Mouse (Mus musculus) hindbrain, postnatal 0 days (tissue): Measurements from ENCODE around the gene Gas2l2. TPM values are rescaled to one million over a fixed set of nuclear protein-coding genes. Genes with fewer than 3 reads are reported as not detected.

Source experiments
- ATAC-seq: fragments of 200-750 bp; cut with Nextera tagmentation; 2 replicates; pipeline ENCODE4 v1.8.0; 2017; ENCODE audit warnings: mild to moderate bottlenecking, moderate TSS enrichment, moderate library complexity
- DNase-seq: peaks from one replicate; pipeline ENCODE4 v3.0.0-alpha.2; 2015; ENCODE audit warnings: low spot score
- H3K27ac ChIP-seq: fragments of 300-500 bp; sonication (generic); 2 replicates; pipeline ENCODE4 v1.5.1; 2014; ENCODE audit warnings: mild to moderate bottlenecking
- H3K27me3 ChIP-seq: fragments of 300-500 bp; sonication (generic); 2 replicates; pipeline ENCODE4 v1.6.1; 2014; ENCODE audit warnings: low read length, mixed read lengths; ENCODE audit not compliant: insufficient read depth
- H3K36me3 ChIP-seq: fragments of 300-500 bp; sonication (generic); 2 replicates; pipeline ENCODE4 v1.6.1; 2014; ENCODE audit warnings: low read length, mixed read lengths; ENCODE audit not compliant: insufficient read depth
- H3K4me1 ChIP-seq: fragments of 300-500 bp; sonication (generic); 2 replicates; pipeline ENCODE4 v1.6.1; 2014; ENCODE audit warnings: antibody characterized with exemption, low read length, mixed read lengths; ENCODE audit not compliant: insufficient read depth
- H3K4me2 ChIP-seq: fragments of 300-500 bp; sonication (generic); 2 replicates; pipeline ENCODE4 v1.6.1; 2014; ENCODE audit warnings: low read depth, mild to moderate bottlenecking, low read length, moderate library complexity, mixed read lengths
- H3K4me3 ChIP-seq: fragments of 300-500 bp; sonication (generic); 2 replicates; pipeline ENCODE4 v1.5.1; 2014; ENCODE audit warnings: low read length
- H3K9ac ChIP-seq: fragments of 300-500 bp; sonication (generic); replicated peaks from 2 replicates; pipeline ENCODE4 v1.6.1; 2014; ENCODE audit warnings: mild to moderate bottlenecking, low read length, moderate library complexity, mixed read lengths
- H3K9me3 ChIP-seq: fragments of 300-500 bp; sonication (generic); 2 replicates; pipeline ENCODE4 v1.6.1; 2016; ENCODE audit warnings: low read length, mixed read lengths
- CTCF ChIP-seq: IDR thresholded peaks from 2 replicates; pipeline ENCODE4 v1.5.1; 2016; ENCODE audit warnings: antibody characterized with exemption, control low read depth, low read depth
- WGBS: fragments of 180-500 bp; shearing (Covaris S2); extraction: QIAGEN DNeasy Blood & Tissue Kit; methylation state at CpG from one replicate; pipeline ENCODE4 v1.1.7; 2014; 5-methylcytosine and 5-hydroxymethylcytosine counted together
- polyA plus RNA-seq: library from polyadenylated mRNA; unstranded; fragments of >200 nt; fragmentation: Nextera tagmentation; extraction: Ambion mirVana; gene quantifications from 2 replicates; pipeline ENCODE4 v1.2.1, GENCODE M21; 2015
- total RNA-seq: library from RNA; depleted of rRNA; stranded (reverse); fragments of >200 nt; gene quantifications from 2 replicates; pipeline ENCODE4 v1.2.3, GENCODE M21; 2014

Gas2l2 gene
- total and polyA plus RNA-seq, 2 experiments from 2014 or later = 0.69 to 1.0 TPM

- H3K4me3 ChIP-seq = no peak overlapping the region
- 77% methylated on average over 7 of the region's 7 CpGs for WGBS
- DNase-seq (no peak), ATAC-seq (no peak)
- no peaks in the 10 kb centered on the region; the same call in 1 of the 2 replicates for H3K27me3 ChIP-seq
- H3K9me3 ChIP-seq = no peaks in the 10 kb centered on the region
- no peak overlapping the region for H3K4me2 ChIP-seq
- H3K4me1 ChIP-seq = no peaks in the 10 kb centered on the region; the same call in 1 of the 2 replicates
- no peak overlapping the region for H3K9ac ChIP-seq
- no peak for TF ChIP-seq CTCF
- H3K36me3 ChIP-seq = no peaks in the 10 kb centered on the region
- H3K27ac ChIP-seq = no peak overlapping the region
Measured at GRCm38 (mm10) chr11:83417708-83418107, 11.5 kb downstream of the Gas2l2 start.

- Histone ChIP-seq H3K9ac (no peak overlapping the region), H3K27me3 (no peaks in the 10 kb centered on the region; the same call in 1 of the 2 replicates), H3K27ac (no peak overlapping the region), H3K4me1 (no peaks in the 10 kb centered on the region; the same call in 1 of the 2 replicates), H3K9me3 (no peaks in the 10 kb centered on the region), H3K4me3 (no peak overlapping the region), H3K4me2 (no peak overlapping the region), H3K36me3 (no peaks in the 10 kb centered on the region)
- ATAC-seq (no peak), DNase-seq (peak; percentile 44)
- WGBS = 19% methylated on average over 5 of the region's 5 CpGs
- no peak for TF ChIP-seq CTCF
Measured at GRCm38 (mm10) chr11:83417080-83417479, 12.2 kb downstream of the Gas2l2 start.

- peak overlapping the region; percentile 81 for H3K4me2 ChIP-seq
- 0 out of 2 replicates have a peak, but pooled peaks cover 7% of the 10 kb centered on the region for H3K4me1 ChIP-seq
- 30% methylated on average over 6 of the region's 6 CpGs for WGBS
- TF ChIP-seq CTCF = no peak
- H3K27me3 ChIP-seq = no peaks in the 10 kb centered on the region
- H3K27ac ChIP-seq = no peak overlapping the region
- no peaks in the 10 kb centered on the region for H3K36me3 ChIP-seq
- H3K4me3 ChIP-seq = peak overlapping the region; percentile 73
- H3K9ac ChIP-seq = peak overlapping the region; percentile 84
- ATAC-seq (no peak), DNase-seq (no peak)
- H3K9me3 ChIP-seq = no peaks in the 10 kb centered on the region
Measured at GRCm38 (mm10) chr11:83410510-83410909, 18.7 kb downstream of the Gas2l2 start.

- 1% methylated on average over 24 of the region's 40 CpGs for WGBS
- peak overlapping the region; percentile 41; the same call in 1 of the 2 replicates for H3K27ac ChIP-seq
- H3K9me3 ChIP-seq = no peaks in the 10 kb centered on the region
- H3K4me1 ChIP-seq = 0 out of 2 replicates have a peak, but pooled peaks cover 7% of the 10 kb centered on the region
- H3K36me3 ChIP-seq = no peaks in the 10 kb centered on the region
- peak overlapping the region; percentile 73 for H3K4me3 ChIP-seq
- no peak for TF ChIP-seq CTCF
- peak; percentile 38 for ATAC-seq
- peak overlapping the region; percentile 81 for H3K4me2 ChIP-seq
- H3K9ac ChIP-seq = peak overlapping the region; percentile 84
- peak; percentile 26 for DNase-seq
- no peaks in the 10 kb centered on the region for H3K27me3 ChIP-seq
Measured at GRCm38 (mm10) chr11:83409792-83410291, 19.4 kb downstream of the Gas2l2 start.

- peak within 1 kb of the TSS; percentile 41; the same call in 1 of the 2 replicates for H3K27ac ChIP-seq
- H3K27me3 ChIP-seq = no peaks in the 10 kb centered on the region
- DNase-seq (peak; percentile 75), ATAC-seq (peak; percentile 77)
- H3K4me3 ChIP-seq = peak within 1 kb of the TSS; percentile 73
- H3K9ac ChIP-seq = peak within 1 kb of the TSS; percentile 84
- H3K9me3 ChIP-seq = no peaks in the 10 kb centered on the region
- H3K36me3 ChIP-seq = no peaks in the 10 kb centered on the region
- H3K4me2 ChIP-seq = peak within 1 kb of the TSS; percentile 81
- under 1% methylated on average over 23 of the region's 44 CpGs for WGBS
- 0 out of 2 replicates have a peak, but pooled peaks cover 7% of the 10 kb centered on the region for H3K4me1 ChIP-seq
- TF ChIP-seq CTCF = no peak
Measured at GRCm38 (mm10) chr11:83409087-83409754, 20.0 kb downstream of the Gas2l2 start, which contains the start of gene Rasl10b. TSS of gene Rasl10b (plus strand) at chr11:83409137.

- DNase-seq = no peak
- Histone ChIP-seq H3K4me2 (no peak overlapping the region), H3K36me3 (peaks cover 7% of the 10 kb centered on the region; the same call in 1 of the 2 replicates), H3K4me3 (no peak overlapping the region), H3K4me1 (0 out of 2 replicates have a peak, but pooled peaks cover 7% of the 10 kb centered on the region), H3K27me3 (no peaks in the 10 kb centered on the region), H3K9me3 (no peaks in the 10 kb centered on the region), H3K27ac (no peak overlapping the region), H3K9ac (no peak overlapping the region)
- TF ChIP-seq CTCF = no peak
- 34% methylated on average over 8 of the region's 8 CpGs for WGBS
- ATAC-seq = no peak
Measured at GRCm38 (mm10) chr11:83408242-83408641, 21.0 kb downstream of the Gas2l2 start.
